Mouse (Mus musculus): ENCODE data around the gene Stab1.

The Stab1 gene

GRCm38 (mm10) chr14:31194891-31195513, 26.6 kb upstream of the Stab1 start:
- DNase-seq (ENCODE audit: low spot score in 2 of 2): no peak

- no peak for DNase-seq (ENCODE audit: low spot score in 2 of 2)
Observed at GRCm38 (mm10) chr14:31194441-31194840, 26.0 kb upstream of the Stab1 start.

GRCm38 (mm10) chr14:31193791-31194190, 25.4 kb upstream of the Stab1 start:
- DNase-seq (ENCODE audit: low spot score in 2 of 2): no peak

GRCm38 (mm10) chr14:31191936-31192335, 23.5 kb upstream of the Stab1 start:
- DNase-seq (ENCODE audit: low spot score in 2 of 2): no peak

GRCm38 (mm10) chr14:31189348-31189747, 20.9 kb upstream of the Stab1 start:
- DNase-seq (ENCODE audit: low spot score in 2 of 2): no peak

GRCm38 (mm10) chr14:31188771-31189181, 20.3 kb upstream of the Stab1 start:
- DNase-seq (ENCODE audit: low spot score in 2 of 2): no peak

GRCm38 (mm10) chr14:31186656-31187055, 18.2 kb upstream of the Stab1 start:
- no peak for DNase-seq (ENCODE audit: low spot score in 2 of 2)

- DNase-seq (ENCODE audit: low spot score in 2 of 2): no peak
Observed at GRCm38 (mm10) chr14:31184195-31184594, 15.8 kb upstream of the Stab1 start.

- no peak for DNase-seq (ENCODE audit: low spot score in 2 of 2)
Observed at GRCm38 (mm10) chr14:31183541-31183940, 15.1 kb upstream of the Stab1 start.

- no peak for DNase-seq (ENCODE audit: low spot score in 2 of 2)
Observed at GRCm38 (mm10) chr14:31182786-31183290, 14.4 kb upstream of the Stab1 start.

- no peak for DNase-seq (ENCODE audit: low spot score in 2 of 2)
Observed at GRCm38 (mm10) chr14:31181512-31181911, 13.1 kb upstream of the Stab1 start.

- no peak for DNase-seq (ENCODE audit: low spot score in 2 of 2)
Observed at GRCm38 (mm10) chr14:31179677-31180365, 11.4 kb upstream of the Stab1 start.

GRCm38 (mm10) chr14:31177715-31178114, 9.3 kb upstream of the Stab1 start:
- no peak for DNase-seq (ENCODE audit: low spot score in 2 of 2)

GRCm38 (mm10) chr14:31177287-31177686, 8.8 kb upstream of the Stab1 start:
- DNase-seq (ENCODE audit: low spot score in 2 of 2): no peak

- DNase-seq (ENCODE audit: low spot score in 2 of 2): no peak
Observed at GRCm38 (mm10) chr14:31173537-31173936, 5.1 kb upstream of the Stab1 start.

GRCm38 (mm10) chr14:31172781-31173455, 4.5 kb upstream of the Stab1 start:
- no peak for DNase-seq (ENCODE audit: low spot score in 2 of 2)

- no peak for DNase-seq (ENCODE audit: low spot score in 2 of 2)
Observed at GRCm38 (mm10) chr14:31171821-31172220, 3.4 kb upstream of the Stab1 start.

- no peak for DNase-seq (ENCODE audit: low spot score in 2 of 2)
Observed at GRCm38 (mm10) chr14:31171386-31171785, 2.9 kb upstream of the Stab1 start.

GRCm38 (mm10) chr14:31170963-31171362, 2.5 kb upstream of the Stab1 start:
- DNase-seq (ENCODE audit: low spot score in 2 of 2): no peak

GRCm38 (mm10) chr14:31169508-31169907, 1.1 kb upstream of the Stab1 start:
- DNase-seq (ENCODE audit: low spot score in 2 of 2): no peak

- no peak for DNase-seq (ENCODE audit: low spot score in 2 of 2)
Observed at GRCm38 (mm10) chr14:31166827-31167226, 1.6 kb downstream of the Stab1 start.

- DNase-seq (ENCODE audit: low spot score in 2 of 2): no peak
Observed at GRCm38 (mm10) chr14:31165991-31166630, 2.3 kb downstream of the Stab1 start.
